Mouse (Mus musculus): Measurements from ENCODE around the gene Fbxl2.

GRCm38 (mm10) chr9:114042490-114042889, 3.5 kb downstream of the Fbxl2 start:
- TF ChIP-seq CTCF (IDR thresholded peaks at IDR 0.05; ENCODE audit: control insufficient read depth, insufficient read depth, insufficient replicate concordance, low read depth, low read length) (no peak), POLR2A (IDR thresholded peaks at IDR 0.05; ENCODE audit: control insufficient read depth, low read depth, low read length) (no peak)
